Mouse (Mus musculus): ENCODE measurements around the gene Rad51c. TPM values are rescaled to one million over a fixed set of nuclear protein-coding genes. Genes with fewer than 3 reads are reported as not detected.
A peak's percentile ranks its signal among the peaks of the same experiment; 100 is the strongest.

Rad51c gene
- total RNA-seq, 2 experiments from 2014 or later, result 4.7 to 5.5 TPM

GRCm38 (mm10) chr11:87398402-87398801, 6.4 kb downstream of the Rad51c start:
- intact Hi-C loops (cut with DNase I), result no loop called here

DNA sequence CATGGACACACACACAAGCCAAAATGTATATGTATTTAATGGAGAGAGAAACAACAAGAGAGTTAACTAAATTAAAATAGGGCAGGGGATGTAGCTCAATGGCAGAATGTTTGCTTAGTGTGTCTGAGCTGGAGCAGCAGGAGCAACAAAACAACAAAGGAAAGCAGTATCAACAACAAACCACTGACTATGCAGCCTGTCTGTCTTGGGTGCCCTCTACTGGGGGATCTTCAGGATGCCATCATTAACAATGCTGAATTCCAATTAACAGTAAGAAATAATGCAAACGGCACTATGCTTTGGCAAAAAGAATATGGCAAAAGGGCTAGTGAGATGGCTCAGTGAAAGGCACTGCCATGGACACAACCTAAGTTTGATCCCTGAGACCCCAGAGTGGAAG, 10.9 kb downstream of the Rad51c start:
- intact Hi-C loops (cut with DNase I), result loop anchor here (5.0 kb wide), 1 partner anchor 177 kb away; no protein-coding TSS in a partner anchor
- DNase-seq (ENCODE audit: low spot score in 2 of 2), result peak; percentile 46 to 64

More at GRCm38 (mm10) chr11:87398402-87398801, 6.4 kb downstream of the Rad51c start:
- DNase-seq (ENCODE audit: low spot score in 2 of 2), result no peak

DNA sequence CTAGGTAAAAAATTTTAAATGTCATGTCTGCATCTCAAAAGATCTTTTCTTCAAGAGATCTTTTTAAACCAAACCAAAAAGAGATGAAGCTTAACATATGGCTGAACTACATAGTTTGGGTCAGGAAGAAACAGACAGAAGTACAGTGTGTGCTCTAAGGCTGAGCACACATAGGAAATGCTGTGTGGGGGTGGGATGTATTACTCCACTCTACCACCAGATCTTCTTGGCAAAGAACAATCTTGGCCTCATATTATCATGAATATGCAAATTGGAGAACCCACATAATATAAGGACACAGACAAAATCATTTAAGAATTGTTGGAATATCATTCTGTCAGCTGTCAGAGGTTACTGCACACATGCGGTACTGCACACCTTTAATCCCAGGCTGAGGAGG, 19.1 kb downstream of the Rad51c start:
- DNase-seq (ENCODE audit: low spot score in 2 of 2), result peak in 1 of 2 experiments; percentile 64
- intact Hi-C loops (cut with DNase I), result no loop called here

- intact Hi-C loops (cut with DNase I), result no loop called here
- no peak for DNase-seq (ENCODE audit: low spot score in 2 of 2)
Observed at GRCm38 (mm10) chr11:87384551-87384950, 20.2 kb downstream of the Rad51c start.

DNA sequence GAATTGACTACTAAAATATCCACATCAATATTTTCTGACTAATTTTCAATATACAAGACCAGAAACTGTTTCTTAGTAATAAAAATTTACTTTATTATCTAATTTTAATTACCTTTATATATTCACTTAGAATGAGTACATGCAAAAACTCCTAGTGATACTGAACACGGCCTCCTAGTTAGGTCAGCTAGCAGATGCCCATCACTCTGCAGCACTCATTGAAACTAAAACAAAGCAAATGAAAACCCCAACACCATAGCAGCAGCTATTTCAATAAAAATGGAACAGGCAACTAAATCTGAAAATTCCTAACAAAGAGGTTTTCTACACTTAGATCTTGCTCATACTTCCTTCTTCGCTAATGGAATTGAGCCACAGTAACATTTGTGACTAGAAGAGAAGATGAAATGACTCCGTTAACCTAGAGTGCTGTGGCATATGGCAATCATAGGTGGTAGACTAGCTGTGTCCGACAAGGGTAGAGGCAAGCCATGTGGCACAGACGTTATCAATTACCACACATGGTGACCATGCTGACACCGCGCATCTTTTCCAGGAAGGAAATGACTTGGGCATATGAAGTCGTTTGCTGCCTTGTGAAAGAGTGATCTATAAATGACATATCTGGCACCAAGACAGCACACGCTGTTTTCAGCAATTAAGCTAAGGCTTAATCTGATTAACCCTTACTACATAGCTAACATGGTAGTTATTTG, 36.7 kb downstream of the Rad51c start:
- intact Hi-C loops (cut with DNase I), result no loop called here
- no peak for DNase-seq (ENCODE audit: low spot score in 2 of 2)

DNA sequence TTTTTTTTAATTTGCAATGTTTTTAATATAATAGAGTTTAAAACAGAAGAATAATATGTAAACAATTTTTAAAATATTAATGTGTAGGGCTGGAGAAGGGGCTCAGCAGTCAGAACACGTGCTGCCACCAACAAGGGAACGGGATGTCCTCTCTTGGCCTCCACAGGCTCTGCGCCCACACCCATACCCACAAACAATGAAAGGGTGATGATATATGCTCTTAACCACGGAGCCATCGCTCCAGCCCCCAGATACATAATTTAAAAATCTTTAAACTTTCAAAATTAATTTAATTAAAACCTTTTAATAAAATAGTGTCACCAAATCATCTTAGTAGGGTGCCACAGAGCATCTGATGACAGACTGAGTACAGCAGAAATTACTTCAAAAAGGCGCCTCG, 37.7 kb downstream of the Rad51c start:
- no peak for DNase-seq (ENCODE audit: low spot score in 2 of 2)
- intact Hi-C loops (cut with DNase I), result no loop called here

DNA sequence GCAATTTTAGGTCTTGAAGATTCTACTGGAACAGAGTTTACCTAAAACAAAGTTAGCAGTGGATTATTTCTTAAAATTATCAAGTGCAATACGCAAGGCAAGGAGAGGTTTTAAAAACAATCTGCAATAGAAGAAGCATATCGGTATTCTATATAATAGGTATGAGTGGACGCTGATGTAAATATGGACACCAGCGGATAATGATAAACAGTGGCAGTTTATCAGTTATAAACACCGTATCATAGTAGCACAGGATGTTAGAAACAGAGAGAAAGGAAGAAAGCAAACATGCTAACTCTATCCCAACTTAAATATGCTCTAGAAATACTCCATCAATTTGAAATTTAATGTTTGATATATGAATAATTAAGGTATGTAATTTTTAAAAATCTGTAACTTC, 39.6 kb downstream of the Rad51c start:
- DNase-seq (ENCODE audit: low spot score in 2 of 2), result no peak
- intact Hi-C loops (cut with DNase I), result no loop called here

DNA sequence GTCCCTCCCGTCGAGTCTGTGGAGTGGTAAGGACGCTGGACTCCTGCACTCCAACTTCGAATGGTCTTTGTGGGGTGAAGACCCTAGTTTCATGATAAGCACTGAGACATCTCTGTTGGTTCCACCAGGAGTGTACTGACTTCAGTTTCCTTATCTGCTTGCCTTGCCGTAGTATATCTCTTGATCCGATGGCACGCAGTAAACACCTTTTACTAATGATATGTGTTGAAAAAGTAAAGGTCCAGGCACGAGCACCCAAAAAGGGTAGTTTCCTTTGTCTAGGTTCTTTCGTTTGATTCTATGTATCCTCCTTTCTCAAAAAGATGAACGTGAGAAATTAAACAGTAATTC, 45.5 kb downstream of the Rad51c start:
- no peak for DNase-seq (ENCODE audit: low spot score in 2 of 2)
- intact Hi-C loops (cut with DNase I), result loop anchor here (5.0 kb wide), 1 partner anchor 117 kb away; no protein-coding TSS in a partner anchor

- intact Hi-C loops (cut with DNase I), result loop anchor here (5.0 kb wide), 1 partner anchor 116 kb away; no protein-coding TSS in a partner anchor
- peak; percentile 88 to 95 for DNase-seq (ENCODE audit: low spot score in 2 of 2)
Observed at GRCm38 (mm10) chr11:87358331-87359261, 46.2 kb downstream of the Rad51c start, which contains the start of gene Ppm1e. Gene Ppm1e, minus strand, starts transcription at chr11:87359023.

DNA sequence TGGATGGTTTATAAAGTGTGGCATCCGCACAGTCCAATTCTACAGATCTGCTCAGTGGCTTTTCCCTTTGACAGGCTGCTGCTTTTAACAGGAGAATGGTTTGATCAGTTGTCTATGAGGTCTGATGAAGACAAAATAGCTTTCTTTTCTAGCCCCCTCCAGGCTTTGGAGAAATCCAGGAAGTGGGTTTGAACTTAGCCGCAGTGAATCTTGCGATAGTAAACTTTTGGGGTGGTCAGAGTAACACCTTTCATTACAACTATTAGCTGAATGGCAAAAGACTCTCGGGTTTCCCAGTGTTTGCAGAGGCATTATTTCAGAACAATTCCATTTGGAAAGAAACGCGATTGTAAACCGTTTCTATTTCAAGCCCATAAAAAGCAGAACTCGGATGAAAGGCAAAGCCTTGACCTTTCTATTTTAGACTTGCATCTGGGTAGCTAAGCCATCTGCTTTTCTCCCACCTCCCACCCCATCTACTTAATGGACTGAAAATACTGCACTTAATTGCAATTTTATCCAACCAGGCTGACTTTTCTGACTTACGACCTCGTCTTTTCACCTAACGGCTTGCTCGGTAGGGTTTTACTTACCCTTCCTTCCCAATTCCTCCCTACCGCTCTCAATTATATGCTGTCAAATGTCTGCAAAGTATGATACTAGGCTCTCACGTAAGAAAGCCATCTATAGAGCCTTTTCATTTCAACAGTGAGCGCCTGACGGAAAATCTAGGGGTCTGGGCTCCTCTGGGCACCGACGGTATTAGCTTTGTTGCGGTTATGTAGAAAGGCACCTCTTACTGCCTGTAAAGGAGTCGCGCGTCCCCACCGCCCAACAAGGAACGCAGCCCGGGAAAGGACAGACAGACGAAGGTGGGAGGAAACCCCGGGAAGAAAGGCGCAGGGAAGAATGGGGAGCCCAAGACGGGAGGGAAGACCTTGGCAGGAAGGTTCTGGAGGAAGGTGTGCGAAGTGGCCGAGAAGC, 47.1 kb downstream of the Rad51c start:
- peak; percentile 19 to 26 for DNase-seq (ENCODE audit: low spot score in 2 of 2)
- intact Hi-C loops (cut with DNase I), result loop anchor here (5.0 kb wide), 1 partner anchor 115 kb away; no protein-coding TSS in a partner anchor

DNA sequence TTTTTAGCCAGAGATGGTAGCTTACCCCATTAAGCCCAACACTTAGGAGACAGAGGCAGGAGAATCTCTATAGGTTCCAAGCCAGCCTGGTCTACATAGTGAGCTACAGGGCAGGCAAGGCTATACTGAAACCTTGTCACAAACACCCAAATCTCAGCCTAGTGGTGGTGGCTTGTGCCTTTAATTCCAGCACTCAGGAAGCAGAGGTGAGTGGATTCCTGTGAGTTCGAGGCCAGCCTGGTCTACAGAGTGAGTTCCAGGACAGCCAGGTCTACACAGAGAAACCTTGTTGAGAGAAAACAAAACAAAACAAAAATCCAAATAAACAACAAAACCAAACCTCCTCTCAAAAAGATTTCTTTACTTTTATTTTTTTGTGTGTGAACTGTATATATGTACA, 49.9 kb downstream of the Rad51c start:
- intact Hi-C loops (cut with DNase I), result loop anchor here (5.0 kb wide), 1 partner anchor 113 kb away; no protein-coding TSS in a partner anchor

DNA sequence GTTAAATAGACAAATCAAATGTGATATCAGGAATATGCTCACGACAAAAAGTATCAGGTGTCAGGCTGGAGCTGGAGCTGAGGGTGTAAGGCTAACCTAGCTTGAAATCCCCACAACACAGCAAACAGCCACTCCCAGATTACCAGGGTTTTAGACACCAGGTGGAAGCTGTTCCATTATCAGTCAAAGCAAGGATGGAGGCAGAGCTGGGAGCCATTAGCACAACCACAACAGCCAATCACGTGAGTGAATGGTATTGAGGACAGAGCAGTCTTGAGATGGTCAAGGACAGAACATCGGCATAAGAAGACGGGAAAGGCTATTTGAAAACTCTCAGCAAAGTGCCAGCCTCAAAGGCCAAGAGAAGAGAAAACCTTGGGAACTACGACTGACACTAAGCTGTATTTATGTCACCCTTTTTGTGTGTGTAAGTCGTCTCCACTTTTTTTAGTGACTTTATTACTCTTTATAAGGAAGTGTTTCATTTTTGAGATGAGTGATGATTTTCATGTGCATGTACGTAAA, 51.0 kb downstream of the Rad51c start:
- intact Hi-C loops (cut with DNase I), result no loop called here
- no peak for DNase-seq (ENCODE audit: low spot score in 2 of 2)

More for the DNA sequence above, 49.9 kb downstream of the Rad51c start:
- DNase-seq (ENCODE audit: low spot score in 2 of 2), result no peak

Other genes with a start within 250 kb of the Rad51c start
- 100 to 1,000 TPM; 189 to 194 TPM for gene Ppm1e, start 45.9 kb downstream of the Rad51c start, total RNA-seq (2021)
- gene Tex14, start 111 bp upstream of the Rad51c start, total RNA-seq (2021), result under 1 TPM; 0.19 to 0.92 TPM
- under 1 TPM in 1 of 2 experiments, not detected in 1; 0.17 TPM for gene Gm11492, start 161.7 kb upstream of the Rad51c start, total RNA-seq (2021)
- 100 to 1,000 TPM in 1 of 2 experiments, 10 to 100 TPM in 1; 95.3 to 109 TPM for gene Sept4, start 163.9 kb upstream of the Rad51c start, total RNA-seq (2021)
- gene Mtmr4, start 187.2 kb upstream of the Rad51c start, total RNA-seq (2021), result 10 to 100 TPM; 83.5 to 86.6 TPM
- gene Hsf5, start 212.2 kb upstream of the Rad51c start, total RNA-seq (2021), result under 1 TPM; 0.46 to 0.66 TPM